In the genomic region with DNA sequence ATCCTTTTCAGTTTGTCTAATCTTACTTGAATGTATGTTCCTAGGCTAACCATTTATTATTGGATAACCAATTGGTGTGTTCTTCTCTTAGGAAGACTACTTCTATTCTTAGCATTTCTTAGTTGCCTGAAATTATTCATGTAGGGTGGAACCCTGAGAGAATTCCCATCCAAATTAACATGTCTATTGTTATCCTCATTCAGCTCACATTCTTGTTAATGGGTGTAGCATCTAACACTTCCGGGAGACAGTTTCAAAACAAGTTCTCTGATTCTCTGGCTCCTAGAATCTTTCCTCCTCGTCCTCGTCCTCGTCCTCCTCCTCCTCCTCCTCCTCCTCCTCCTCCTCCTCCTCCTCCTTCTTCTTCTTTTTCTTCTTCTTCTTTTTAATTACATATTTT, we compare ENCODE assay signal across 33 mouse cellular contexts. TPM values are rescaled to one million over a fixed set of nuclear protein-coding genes. Genes with fewer than 3 reads are reported as not detected.
"Had no signal": no experiment of that assay in that cellular context is flagged by ENCODE, and none has a peak within 500 bp of the region (broad histone marks: within the 10 kb centered on the region; RNA-seq: fewer than 3 reads in every experiment).

No protein-coding gene starts in this region.

- H3K9me3 ChIP-seq: embryonic facial prominence, embryonic 10.5 days; embryonic facial prominence, embryonic 12.5 days; embryonic facial prominence, embryonic 13.5 days; embryonic facial prominence, embryonic 15.5 days; forebrain, embryonic 10.5 days; forebrain, embryonic 12.5 days; forebrain, embryonic 13.5 days; forebrain, embryonic 15.5 days; heart, embryonic 10.5 days had no signal

- H3K4me1 ChIP-seq: embryonic facial prominence, embryonic 10.5 days; embryonic facial prominence, embryonic 12.5 days; embryonic facial prominence, embryonic 13.5 days; embryonic facial prominence, embryonic 15.5 days; forebrain, embryonic 10.5 days; forebrain, embryonic 12.5 days; forebrain, embryonic 13.5 days; forebrain, embryonic 15.5 days; heart, embryonic 10.5 days had no signal

- H3K36me3 ChIP-seq: embryonic facial prominence, embryonic 10.5 days; embryonic facial prominence, embryonic 12.5 days; embryonic facial prominence, embryonic 13.5 days; embryonic facial prominence, embryonic 15.5 days; forebrain, embryonic 10.5 days; forebrain, embryonic 12.5 days; forebrain, embryonic 15.5 days; heart, embryonic 10.5 days had no signal

- H3K9ac ChIP-seq: embryonic facial prominence, embryonic 12.5 days; embryonic facial prominence, embryonic 13.5 days; embryonic facial prominence, embryonic 15.5 days; forebrain, embryonic 12.5 days; forebrain, embryonic 13.5 days; forebrain, embryonic 15.5 days; forebrain, postnatal 0 days had no signal

- DNase-seq: cerebellum, adult 9-11 months; cerebellum, postnatal 10 days; cerebellum, postnatal 14 days; cerebellum, postnatal 25 days; cerebellum, postnatal 36 days; forebrain, postnatal 0 days; gastrocnemius, adult 2 months; gastrocnemius, postnatal 10 days; gastrocnemius, postnatal 25 days; gastrocnemius, postnatal 36 days; heart, adult 11 months; heart, adult 18-20 months; heart, adult 2 months had no signal

- ATAC-seq: forebrain, embryonic 13.5 days; forebrain, embryonic 14.5 days; forebrain, embryonic 15.5 days; forebrain, embryonic 16.5 days; forebrain, postnatal 0 days had no signal

- H3K27me3 ChIP-seq: embryonic facial prominence, embryonic 12.5 days; embryonic facial prominence, embryonic 13.5 days; embryonic facial prominence, embryonic 15.5 days; forebrain, embryonic 12.5 days; forebrain, embryonic 13.5 days; forebrain, embryonic 15.5 days had no signal

- H3K27ac ChIP-seq: embryonic facial prominence, embryonic 10.5 days; embryonic facial prominence, embryonic 12.5 days; embryonic facial prominence, embryonic 13.5 days; embryonic facial prominence, embryonic 15.5 days; forebrain, embryonic 10.5 days; forebrain, embryonic 12.5 days; forebrain, embryonic 13.5 days; forebrain, embryonic 15.5 days; gastrocnemius, adult 2 months; heart, adult 2 months; heart, embryonic 10.5 days had no signal

- H3K4me2 ChIP-seq: embryonic facial prominence, embryonic 12.5 days; embryonic facial prominence, embryonic 13.5 days; embryonic facial prominence, embryonic 15.5 days; forebrain, embryonic 12.5 days; forebrain, embryonic 13.5 days; forebrain, embryonic 15.5 days; heart, embryonic 11.5 days had no signal

- H3K4me3 ChIP-seq: embryonic facial prominence, embryonic 10.5 days; embryonic facial prominence, embryonic 12.5 days; embryonic facial prominence, embryonic 13.5 days; embryonic facial prominence, embryonic 15.5 days; erythroblast, embryonic 14.5 days; forebrain, embryonic 10.5 days; forebrain, embryonic 12.5 days; forebrain, embryonic 13.5 days; forebrain, embryonic 15.5 days; gastrocnemius, adult 2 months; heart, adult 2 months; heart, embryonic 10.5 days had no signal

RNA-seq across cellular contexts. Expression of a gene that starts 10.5 kb away (rescaled TPM):
- total RNA-seq: common myeloid progenitor, adult 5-6 weeks; gastrocnemius, adult 18-20 months; gastrocnemius, adult 2 months; gastrocnemius, adult 8-10 months; gastrocnemius, postnatal 10 days; gastrocnemius, postnatal 25 days; gastrocnemius, postnatal 36 days; gastrocnemius, postnatal 4 days; granulocyte monocyte progenitor cell, adult 5-6 weeks; heart, adult 18-20 months; heart, adult 2 months; heart, adult 8-10 months had no signal
- polyA plus RNA-seq: erythroblast, embryonic 14.5 days; gonadal fat pad, adult 2 months had no signal
